ENCODE assay signal across 22 mouse cellular contexts in genomic region chr4:100012361-100013035, GRCm38 (mm10).
A peak's percentile ranks its signal among the peaks of the same experiment; 100 is the strongest.
DNase-seq lines count a peak whose midpoint lies in the region; ATAC-seq lines count a peak whose summit lies in the region.
"Had no signal": no experiment of that assay in that cellular context is flagged by ENCODE, and none has a peak within 500 bp of the region (broad histone marks: within the 10 kb centered on the region; RNA-seq: fewer than 3 reads in every experiment).

No protein-coding gene starts in this region.

- no peaks in the 10 kb centered on the region for H3K9me3 ChIP-seq in midbrain, embryonic 11.5 days (ENCODE audit: control insufficient read depth, low read length)
- no peaks in the 10 kb centered on the region for H3K9me3 ChIP-seq in midbrain, embryonic 13.5 days
- H3K9me3 ChIP-seq: embryonic facial prominence, embryonic 13.5 days; embryonic facial prominence, embryonic 15.5 days; forebrain, embryonic 10.5 days; forebrain, embryonic 12.5 days had no signal

- H3K27me3 ChIP-seq in midbrain, embryonic 11.5 days (ENCODE audit: control insufficient read depth, insufficient read depth, low read length): no peaks in the 10 kb centered on the region
- H3K27me3 ChIP-seq in midbrain, embryonic 13.5 days: no peaks in the 10 kb centered on the region
- H3K27me3 ChIP-seq: embryonic facial prominence, embryonic 13.5 days; embryonic facial prominence, embryonic 15.5 days; forebrain, embryonic 12.5 days had no signal

- no peak overlapping the region for H3K4me2 ChIP-seq in midbrain, embryonic 11.5 days
- no peak overlapping the region for H3K4me2 ChIP-seq in midbrain, embryonic 13.5 days (replicated peaks)
- H3K4me2 ChIP-seq: embryonic facial prominence, embryonic 13.5 days; embryonic facial prominence, embryonic 15.5 days; forebrain, embryonic 12.5 days had no signal

- DNase-seq in heart, adult 11 months: peak; percentile 84
- no peak for DNase-seq in heart, postnatal 10 days
- peak; percentile 69 for DNase-seq in midbrain, embryonic 11.5 days (ENCODE audit: low spot score, missing footprints)
- DNase-seq in urinary bladder, postnatal 25 days (ENCODE audit: low spot score): peak; percentile 2
- DNase-seq in urinary bladder, adult 18-20 months (ENCODE audit: low spot score in 2 of 2): no peak
- DNase-seq: adrenal gland, adult 8-10 months; adrenal gland, postnatal 25 days; cerebellum, adult 11 months; cerebellum, adult 18-20 months; cerebellum, adult 8-10 months; cerebellum, adult 9-11 months; cerebellum, postnatal 14 days; cerebellum, postnatal 36 days; embryo, embryonic 11 days had no signal

- intact Hi-C loops in heart, postnatal 10 days (cut with DNase I): no loop called here

- H3K36me3 ChIP-seq in midbrain, embryonic 11.5 days (ENCODE audit: control insufficient read depth, insufficient read depth, low read length): no peaks in the 10 kb centered on the region
- no peaks in the 10 kb centered on the region for H3K36me3 ChIP-seq in midbrain, embryonic 13.5 days
- H3K36me3 ChIP-seq: embryonic facial prominence, embryonic 13.5 days; embryonic facial prominence, embryonic 15.5 days; forebrain, embryonic 10.5 days; forebrain, embryonic 12.5 days had no signal

- no peak overlapping the region for H3K9ac ChIP-seq in midbrain, embryonic 11.5 days (ENCODE audit: low read length)
- H3K9ac ChIP-seq in midbrain, embryonic 13.5 days (replicated peaks): no peak overlapping the region
- H3K9ac ChIP-seq: embryonic facial prominence, embryonic 13.5 days; embryonic facial prominence, embryonic 15.5 days; forebrain, embryonic 12.5 days had no signal

- ATAC-seq in midbrain, embryonic 11.5 days (ENCODE audit: low FRiP score): no peak
- ATAC-seq in midbrain, embryonic 13.5 days: no peak
- ATAC-seq: forebrain, embryonic 14.5 days; forebrain, embryonic 16.5 days had no signal

- H3K4me3 ChIP-seq in midbrain, embryonic 11.5 days (ENCODE audit: low read depth, low read length): no peak overlapping the region
- no peak overlapping the region for H3K4me3 ChIP-seq in midbrain, embryonic 13.5 days (replicated peaks)
- H3K4me3 ChIP-seq: embryonic facial prominence, embryonic 13.5 days; embryonic facial prominence, embryonic 15.5 days; erythroblast, embryonic 14.5 days; forebrain, embryonic 10.5 days; forebrain, embryonic 12.5 days had no signal

- no peak overlapping the region for H3K27ac ChIP-seq in midbrain, embryonic 11.5 days (ENCODE audit: low read depth, low read length)
- H3K27ac ChIP-seq in midbrain, embryonic 13.5 days: no peak overlapping the region
- H3K27ac ChIP-seq: embryonic facial prominence, embryonic 13.5 days; embryonic facial prominence, embryonic 15.5 days; forebrain, embryonic 10.5 days; forebrain, embryonic 12.5 days had no signal

- no peaks in the 10 kb centered on the region for H3K4me1 ChIP-seq in midbrain, embryonic 11.5 days (ENCODE audit: control insufficient read depth, insufficient read depth, low read length)
- H3K4me1 ChIP-seq in midbrain, embryonic 13.5 days (replicated peaks): peaks cover 12% of the 10 kb centered on the region

- 84% methylated on average over 8 of the region's 8 CpGs for WGBS in midbrain, embryonic 11.5 days
- 87% methylated on average over 8 of the region's 8 CpGs for WGBS in midbrain, embryonic 13.5 days

Comparison
In these comparisons a context has a peak if more than half of its experiments do, and no peak if none do; other contexts are left out.
1. DNase-seq: peak in heart, adult 11 months (single experiment), midbrain, embryonic 11.5 days (single experiment) and urinary bladder, postnatal 25 days (single experiment); none in heart, postnatal 10 days (0 of 2) and urinary bladder, adult 18-20 months (0 of 2).